18 mouse cellular contexts compared by ENCODE assay signal in the genomic region with DNA sequence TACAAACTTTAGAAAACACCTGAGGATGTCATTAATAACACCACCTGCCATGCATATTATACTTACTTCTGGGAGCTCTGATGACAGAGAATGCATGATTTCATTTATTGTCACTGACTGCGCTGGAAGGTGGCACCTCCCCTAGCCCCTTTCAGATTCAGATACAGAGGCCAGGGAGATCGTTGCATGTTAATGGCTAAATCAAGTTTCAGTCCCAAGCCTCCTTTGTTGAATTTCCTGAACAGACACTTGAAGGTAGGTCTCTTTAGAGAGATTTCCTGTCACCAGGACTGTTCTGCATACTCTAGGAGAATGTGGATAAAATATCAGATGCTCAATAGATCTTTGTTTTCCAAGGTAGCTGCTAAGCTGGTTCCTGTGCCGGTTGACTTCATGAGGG.
"Had no signal": no experiment of that assay in that cellular context is flagged by ENCODE, and none has a peak within 500 bp of the region (broad histone marks: within the 10 kb centered on the region; RNA-seq: fewer than 3 reads in every experiment).

No protein-coding gene starts in this region.

- H3K36me3 ChIP-seq: midbrain, embryonic 10.5 days; midbrain, embryonic 12.5 days; neural tube, embryonic 13.5 days; neural tube, embryonic 15.5 days had no signal

- H3K9ac ChIP-seq: lung, embryonic 14.5 days; midbrain, embryonic 12.5 days; neural tube, embryonic 13.5 days; neural tube, embryonic 15.5 days had no signal

- H3K4me3 ChIP-seq: midbrain, embryonic 10.5 days; midbrain, embryonic 12.5 days; myocyte; neural tube, embryonic 13.5 days; neural tube, embryonic 15.5 days had no signal

- H3K9me3 ChIP-seq: midbrain, embryonic 10.5 days; midbrain, embryonic 12.5 days; neural tube, embryonic 13.5 days; neural tube, embryonic 15.5 days had no signal

- DNase-seq: lung, adult 18-20 months; lung, embryonic 14.5 days; lung, postnatal 10 days; lung, postnatal 4 days; midbrain, embryonic 14.5 days; retina, postnatal 1 day; right cerebral cortex, adult 18-20 months; right cerebral cortex, postnatal 25 days; right cerebral cortex, postnatal 4 days; spleen, adult 18-20 months; thymus, adult 18-20 months; thymus, postnatal 14 days; thymus, postnatal 36 days had no signal

- H3K27ac ChIP-seq: midbrain, embryonic 10.5 days; midbrain, embryonic 12.5 days; neural tube, embryonic 13.5 days; neural tube, embryonic 15.5 days had no signal
